Mouse (Mus musculus): ENCODE results near the gene Tdrd5. TPM values are rescaled to one million over a fixed set of nuclear protein-coding genes. Genes with fewer than 3 reads are reported as not detected.
"Not testable (repeated sequence)": the region's sequence is repeated elsewhere in the genome, so short reads cannot be mapped to it uniquely, and the experiment has no call there.

Tdrd5 gene
- total and polyA plus RNA-seq, 3 experiments = not detected

DNA sequence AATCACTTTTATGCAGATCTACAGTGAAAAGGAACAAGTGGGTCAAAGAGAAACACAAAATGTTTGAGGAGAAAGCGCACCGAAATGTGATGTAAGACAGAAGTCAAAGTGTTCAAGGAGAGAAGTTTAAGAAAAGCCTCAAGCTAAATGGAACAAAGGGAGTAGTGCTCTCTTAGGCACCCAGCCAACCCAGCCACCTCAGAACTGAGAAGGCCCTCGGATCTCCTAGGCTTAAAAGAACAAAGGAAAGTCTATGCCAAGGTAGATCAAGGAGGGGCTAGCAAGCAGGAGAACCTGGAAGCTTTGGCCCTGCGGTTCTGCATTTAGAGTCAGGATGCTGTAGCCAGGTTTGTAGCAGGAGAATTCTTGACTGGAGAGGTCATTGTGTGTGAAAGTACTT is 48.6 kb downstream of the Tdrd5 start:
- no peak overlapping the region for H3K4me3 ChIP-seq (replicated peaks in 1 of 3; ENCODE audit: low read depth in 2 of 3, low read length in 2 of 3, poor library complexity in 1 of 3)
- H3K9me3 ChIP-seq (replicated peaks; ENCODE audit: low read length) = peaks cover 3% of the 10 kb centered on the region
- dilution Hi-C loops (cut with MboI; ENCODE audit: extremely low pct_ligation_motif_present, extremely low pct_unique_long_range_greater_than_20kb, low sequenced_read_pairs) (no loop called here), in situ Hi-C loops (cut with MboI; ENCODE audit: low pct_ligation_motif_present, low pct_unique_long_range_greater_than_20kb, low sequenced_read_pairs) (no loop called here)
- H3K4me2 ChIP-seq (ENCODE audit: insufficient read depth, low read depth, poor library complexity, severe bottlenecking) = no peak overlapping the region
- H3K9ac ChIP-seq (ENCODE audit: insufficient read depth, low read depth) = no peak overlapping the region
- no peaks in the 10 kb centered on the region for H3K4me1 ChIP-seq (ENCODE audit: control insufficient read depth in 1 of 2, insufficient read depth in 2 of 2)
- H3K27me3 ChIP-seq (replicated peaks) = no peaks in the 10 kb centered on the region
- H3K27ac ChIP-seq (ENCODE audit: insufficient read depth, low read depth) = no peak overlapping the region
- H3K79me2 ChIP-seq (replicated peaks; ENCODE audit: control insufficient read depth, extremely low read depth, insufficient read depth, poor library complexity, severe bottlenecking) = no peaks in the 10 kb centered on the region
- DNase-seq (ENCODE audit: extremely low read depth) = no peak
- H3K36me3 ChIP-seq (replicated peaks in 1 of 2; ENCODE audit: control insufficient read depth in 1 of 2, insufficient read depth in 1 of 2, low read length in 1 of 2) = no peaks in the 10 kb centered on the region
- TF ChIP-seq JUND (conservative IDR thresholded peaks at IDR 0.05; ENCODE audit: low read depth, low read length) (no peak), POLR2AphosphoS2 (IDR thresholded peaks at IDR 0.05; ENCODE audit: low read depth, low read length) (no peak), POLR2A (IDR thresholded peaks at IDR 0.05; ENCODE audit: low read depth, low read length) (no peak), BHLHE40 (IDR thresholded peaks at IDR 0.05; ENCODE audit: low read depth, low read length) (no peak), USF1 (IDR thresholded peaks at IDR 0.05; ENCODE audit: low read depth, low read length) (no peak), RCOR1 (conservative IDR thresholded peaks at IDR 0.05; ENCODE audit: low read depth, low read length) (no peak), MYC (IDR thresholded peaks at IDR 0.05; ENCODE audit: low read depth, low read length) (no peak), NELFE (IDR thresholded peaks at IDR 0.05; ENCODE audit: low read depth, low read length) (no peak), TBP (conservative IDR thresholded peaks at IDR 0.05; ENCODE audit: low read depth, low read length) (no peak)

DNA sequence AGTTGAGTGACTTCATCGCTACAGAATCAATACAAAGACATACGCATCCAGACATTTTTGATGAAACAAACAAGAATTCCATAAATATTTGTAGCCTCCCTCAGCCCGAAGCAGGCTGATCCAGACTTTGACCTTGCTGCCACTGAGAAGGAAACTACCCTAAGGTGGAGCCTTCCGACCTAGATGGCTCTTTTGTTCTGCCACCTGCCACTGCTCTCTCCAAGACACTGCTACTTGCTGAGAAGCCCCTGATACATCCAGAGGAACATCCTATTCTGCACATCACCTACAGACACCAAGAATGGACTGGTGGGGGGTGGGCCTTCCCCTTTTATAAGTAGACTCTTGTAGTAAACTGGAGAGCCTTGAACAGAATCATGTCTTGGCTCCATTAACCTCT is 52.4 kb downstream of the Tdrd5 start:
- H3K27me3 ChIP-seq (replicated peaks); H3K79me2 ChIP-seq (replicated peaks; ENCODE audit: control insufficient read depth, extremely low read depth, insufficient read depth, poor library complexity, severe bottlenecking); H3K9me3 ChIP-seq (replicated peaks; ENCODE audit: low read length); H3K4me2 ChIP-seq (ENCODE audit: insufficient read depth, low read depth, poor library complexity, severe bottlenecking); H3K27ac ChIP-seq (ENCODE audit: insufficient read depth, low read depth); H3K9ac ChIP-seq (ENCODE audit: insufficient read depth, low read depth); dilution Hi-C loops (cut with MboI; ENCODE audit: extremely low pct_ligation_motif_present, extremely low pct_unique_long_range_greater_than_20kb, low sequenced_read_pairs); in situ Hi-C loops (cut with MboI; ENCODE audit: low pct_ligation_motif_present, low pct_unique_long_range_greater_than_20kb, low sequenced_read_pairs); H3K4me3 ChIP-seq (replicated peaks in 1 of 3; ENCODE audit: low read depth in 2 of 3, low read length in 2 of 3, poor library complexity in 1 of 3); DNase-seq (ENCODE audit: extremely low read depth); H3K36me3 ChIP-seq (replicated peaks in 1 of 2; ENCODE audit: control insufficient read depth in 1 of 2, insufficient read depth in 1 of 2, low read length in 1 of 2); H3K4me1 ChIP-seq (ENCODE audit: control insufficient read depth in 1 of 2, insufficient read depth in 2 of 2): not testable (repeated sequence)

- Histone ChIP-seq H3K27ac (ENCODE audit: insufficient read depth, low read depth) (no peak overlapping the region), H3K27me3 (replicated peaks) (no peaks in the 10 kb centered on the region), H3K4me2 (ENCODE audit: insufficient read depth, low read depth, poor library complexity, severe bottlenecking) (no peak overlapping the region), H3K4me3 (replicated peaks in 1 of 3; ENCODE audit: low read depth in 2 of 3, low read length in 2 of 3, poor library complexity in 1 of 3) (no peak overlapping the region), H3K9me3 (replicated peaks; ENCODE audit: low read length) (no peaks in the 10 kb centered on the region), H3K9ac (ENCODE audit: insufficient read depth, low read depth) (no peak overlapping the region), H3K36me3 (replicated peaks in 1 of 2; ENCODE audit: control insufficient read depth in 1 of 2, insufficient read depth in 1 of 2, low read length in 1 of 2) (no peaks in the 10 kb centered on the region), H3K79me2 (replicated peaks; ENCODE audit: control insufficient read depth, extremely low read depth, insufficient read depth, poor library complexity, severe bottlenecking) (no peaks in the 10 kb centered on the region), H3K4me1 (ENCODE audit: control insufficient read depth in 1 of 2, insufficient read depth in 2 of 2) (no peaks in the 10 kb centered on the region)
- no peak for DNase-seq (ENCODE audit: extremely low read depth)
- in situ Hi-C loops (cut with MboI; ENCODE audit: low pct_ligation_motif_present, low pct_unique_long_range_greater_than_20kb, low sequenced_read_pairs) = no loop called here
- no peak for TF ChIP-seq ZNF384 (IDR thresholded peaks at IDR 0.05; ENCODE audit: low read depth, low read length)
- TF ChIP-seq IRF4 (IDR thresholded peaks at IDR 0.05; ENCODE audit: low read depth, low read length) = no peak
- TF ChIP-seq MAZ (IDR thresholded peaks at IDR 0.05; ENCODE audit: low read depth, low read length) = no peak
- TF ChIP-seq HCFC1 (IDR thresholded peaks at IDR 0.05; ENCODE audit: low read depth, low read length) = no peak
- no peak for TF ChIP-seq JUN (IDR thresholded peaks at IDR 0.05; ENCODE audit: insufficient read depth, low read depth, low read length)
- TF ChIP-seq KAT2A (IDR thresholded peaks at IDR 0.05; ENCODE audit: insufficient replicate concordance, low read length) = no peak
- no peak for TF ChIP-seq EP300 (IDR thresholded peaks at IDR 0.05; ENCODE audit: low read length)
- no peak for TF ChIP-seq MEF2A (IDR thresholded peaks at IDR 0.05; ENCODE audit: borderline replicate concordance, low read depth, low read length)
- no peak for TF ChIP-seq E2F4 (IDR thresholded peaks at IDR 0.05; ENCODE audit: insufficient replicate concordance, low read depth, low read length)
- no peak for TF ChIP-seq ETS1 (conservative IDR thresholded peaks at IDR 0.05; ENCODE audit: low read depth, low read length)
- TF ChIP-seq POLR2A (IDR thresholded peaks at IDR 0.05; ENCODE audit: low read depth, low read length) = no peak
- no peak for TF ChIP-seq POLR2AphosphoS2 (IDR thresholded peaks at IDR 0.05; ENCODE audit: low read depth, low read length)
- no peak for TF ChIP-seq CTCF (conservative IDR thresholded peaks at IDR 0.05 in 1 of 2, IDR thresholded peaks at IDR 0.05 in 1 of 2; ENCODE audit: low read depth in 2 of 2, low read length in 2 of 2)
- dilution Hi-C loops (cut with MboI; ENCODE audit: extremely low pct_ligation_motif_present, extremely low pct_unique_long_range_greater_than_20kb, low sequenced_read_pairs) = no loop called here
These were observed 55.6 kb downstream of the Tdrd5 start for GRCm38 (mm10) chr1:156247893-156248292.

All from CH12.LX (cell line).